Mouse (Mus musculus) kidney, postnatal 0 days (tissue): ENCODE data around the gene Klhl29. TPM values are rescaled to one million over a fixed set of nuclear protein-coding genes. Genes with fewer than 3 reads are reported as not detected.

Source experiments
- ATAC-seq: fragments of 200-750 bp; cut with Nextera tagmentation; replicated peaks from 2 replicates; pipeline ENCODE4 v1.8.0; 2017; ENCODE audit warnings: low read depth, moderate number of reproducible peaks, moderate TSS enrichment, moderate library complexity; ENCODE audit not compliant: low FRiP score
- DNase-seq: peaks from one replicate; pipeline ENCODE4 v3.0.0-alpha.2; 2016; ENCODE audit warnings: low spot score
- H3K27ac ChIP-seq: fragments of 300-500 bp; sonication (generic); 2 replicates; pipeline ENCODE4 v1.5.1; 2014; ENCODE audit warnings: mild to moderate bottlenecking
- H3K27me3 ChIP-seq: fragments of 300-500 bp; sonication (generic); 2 replicates; pipeline ENCODE4 v1.6.1; 2014; ENCODE audit warnings: low read length, mixed read lengths; ENCODE audit not compliant: insufficient read depth
- H3K36me3 ChIP-seq: fragments of 300-500 bp; sonication (generic); 2 replicates; pipeline ENCODE4 v1.6.1; 2014; ENCODE audit warnings: low read length, mixed read lengths; ENCODE audit not compliant: insufficient read depth
- H3K4me1 ChIP-seq: fragments of 300-500 bp; sonication (generic); replicated peaks from 2 replicates; pipeline ENCODE4 v1.6.1; 2014; ENCODE audit warnings: antibody characterized with exemption, low read length, mixed read lengths; ENCODE audit not compliant: insufficient read depth
- H3K4me2 ChIP-seq: fragments of 300-500 bp; sonication (generic); 2 replicates; pipeline ENCODE4 v1.6.1; 2014; ENCODE audit warnings: mild to moderate bottlenecking, low read length, moderate library complexity, mixed read lengths
- H3K4me3 ChIP-seq: fragments of 300-500 bp; sonication (generic); replicated peaks from 2 replicates; pipeline ENCODE4 v1.5.1; 2014; ENCODE audit warnings: low read depth, low read length
- H3K9ac ChIP-seq: fragments of 300-500 bp; sonication (generic); 2 replicates; pipeline ENCODE4 v1.6.1; 2014; ENCODE audit warnings: low read depth, low read length
- H3K9me3 ChIP-seq: fragments of 300-500 bp; sonication (generic); replicated peaks from 2 replicates; pipeline ENCODE4 v1.6.1; 2016; ENCODE audit warnings: low read length, inconsistent platforms, mixed read lengths
- CTCF ChIP-seq: IDR thresholded peaks from 2 replicates; pipeline ENCODE4 v1.5.1; 2016; ENCODE audit warnings: antibody characterized with exemption, low read depth, mild to moderate bottlenecking, moderate library complexity
- WGBS: fragments of 180-500 bp; shearing (Covaris S2); extraction: QIAGEN DNeasy Blood & Tissue Kit; methylation state at CpG from one replicate; pipeline ENCODE4 v1.1.7; 2014; 5-methylcytosine and 5-hydroxymethylcytosine counted together
- polyA plus RNA-seq: library from polyadenylated mRNA; unstranded; fragments of >200 nt; fragmentation: Nextera tagmentation; extraction: Ambion mirVana; gene quantifications from 2 replicates; pipeline ENCODE4 v1.2.1, GENCODE M21; 2015

The Klhl29 gene
- polyA plus RNA-seq, 1 experiment from 2014 or later: 0.30 TPM

DNA sequence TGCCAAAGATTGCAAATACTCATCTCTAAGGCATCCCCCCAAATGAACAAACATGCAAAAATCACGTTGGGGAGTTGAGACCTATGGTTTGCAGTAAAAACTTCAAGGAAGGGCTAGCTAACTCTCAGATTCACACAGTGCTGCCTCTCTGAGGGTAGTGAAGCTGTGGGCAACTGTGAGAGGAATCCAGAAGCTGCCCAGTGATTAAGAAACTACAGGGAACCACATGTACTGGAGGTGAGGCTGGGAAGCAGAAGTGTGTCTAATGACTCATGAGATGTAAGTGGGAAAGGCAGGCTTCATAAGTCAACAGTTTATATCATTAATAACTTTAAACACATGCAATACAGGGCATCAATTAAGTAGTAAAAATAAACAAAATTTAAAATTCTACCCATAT, 70.0 kb downstream of the Klhl29 start:
- DNase-seq (no peak), ATAC-seq (no peak)
- Histone ChIP-seq H3K27me3 (no peaks in the 10 kb centered on the region), H3K36me3 (no peaks in the 10 kb centered on the region), H3K4me3 (no peak overlapping the region), H3K9ac (no peak overlapping the region), H3K27ac (no peak overlapping the region), H3K4me1 (no peaks in the 10 kb centered on the region), H3K9me3 (no peaks in the 10 kb centered on the region), H3K4me2 (no peak overlapping the region)
- no peak for TF ChIP-seq CTCF
- WGBS: 48% methylated on average over 1 of the region's 1 CpGs

DNA sequence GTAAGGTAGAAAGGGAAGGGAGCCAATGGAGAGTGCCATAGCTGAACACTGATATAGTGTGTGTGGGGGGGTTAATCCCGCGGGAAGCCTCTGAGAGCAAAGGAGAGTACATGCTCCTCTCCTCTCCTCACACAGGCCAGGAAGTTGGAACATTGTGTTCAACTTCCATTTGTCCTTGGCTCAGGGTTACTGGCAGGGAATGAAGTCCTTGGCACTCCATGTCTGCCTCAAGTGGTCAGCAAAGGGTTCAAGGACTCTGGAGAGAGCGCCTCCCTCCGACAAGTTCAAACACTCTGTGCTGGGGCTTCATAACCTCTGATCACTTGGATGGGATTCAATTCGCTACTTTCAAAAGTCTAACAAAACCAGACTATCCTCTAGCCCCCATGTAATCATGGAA, 71.6 kb downstream of the Klhl29 start:
- no peaks in the 10 kb centered on the region for H3K4me1 ChIP-seq
- no peak for DNase-seq
- 84% methylated on average over 5 of the region's 5 CpGs for WGBS
- no peak overlapping the region for H3K9ac ChIP-seq
- H3K9me3 ChIP-seq: no peaks in the 10 kb centered on the region
- TF ChIP-seq CTCF: no peak
- no peak overlapping the region for H3K27ac ChIP-seq
- H3K4me3 ChIP-seq: no peak overlapping the region
- no peak overlapping the region for H3K4me2 ChIP-seq
- H3K36me3 ChIP-seq: no peaks in the 10 kb centered on the region
- no peaks in the 10 kb centered on the region for H3K27me3 ChIP-seq
- no peak for ATAC-seq

DNA sequence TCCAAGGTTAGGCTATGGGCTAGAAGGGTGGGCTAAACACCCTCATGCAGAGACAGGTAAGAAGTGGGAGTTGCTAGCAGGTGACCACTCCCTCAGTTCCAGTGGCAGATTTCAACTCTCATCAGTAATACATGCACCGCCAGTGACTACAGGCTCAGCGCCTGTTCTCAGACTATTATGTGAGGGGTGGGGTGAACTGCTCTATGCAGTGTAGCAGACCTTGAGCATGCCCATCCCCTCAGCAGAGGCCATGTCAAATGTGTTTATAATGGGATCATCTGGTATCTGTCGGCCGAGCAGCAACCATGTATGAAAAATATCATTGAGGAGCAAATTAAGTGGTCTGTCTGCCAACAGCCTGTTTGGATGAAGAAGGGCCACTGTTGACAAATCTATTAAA, 72.4 kb downstream of the Klhl29 start:
- no peak for ATAC-seq
- WGBS: 91% methylated on average over 4 of the region's 4 CpGs
- Histone ChIP-seq H3K27ac (no peak overlapping the region), H3K4me2 (no peak overlapping the region), H3K9ac (no peak overlapping the region), H3K36me3 (no peaks in the 10 kb centered on the region), H3K4me3 (no peak overlapping the region), H3K27me3 (no peaks in the 10 kb centered on the region), H3K9me3 (no peaks in the 10 kb centered on the region), H3K4me1 (no peaks in the 10 kb centered on the region)
- no peak for TF ChIP-seq CTCF
- DNase-seq: no peak

DNA sequence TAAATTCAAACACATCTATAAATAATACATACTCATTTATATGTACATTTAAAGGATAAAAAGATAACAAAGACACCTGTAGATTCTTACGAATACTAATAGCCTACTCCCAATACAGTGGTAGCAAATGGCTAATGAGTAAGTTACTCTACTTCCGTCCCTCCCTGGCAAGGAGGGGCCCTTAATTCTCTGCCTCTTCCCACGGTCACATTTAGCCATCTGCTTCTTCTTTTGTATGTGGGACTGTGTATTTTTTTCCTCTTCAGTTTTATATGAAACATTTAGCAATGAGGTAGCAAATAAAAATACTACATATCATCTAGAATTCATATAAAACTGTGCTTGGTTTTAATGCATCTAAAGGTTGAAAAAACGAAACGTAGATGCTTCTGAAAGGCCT, 73.6 kb downstream of the Klhl29 start:
- Histone ChIP-seq H3K27ac (no peak overlapping the region), H3K9ac (no peak overlapping the region), H3K4me2 (no peak overlapping the region), H3K4me1 (no peaks in the 10 kb centered on the region), H3K27me3 (no peaks in the 10 kb centered on the region), H3K9me3 (no peaks in the 10 kb centered on the region), H3K4me3 (no peak overlapping the region), H3K36me3 (no peaks in the 10 kb centered on the region)
- 60% methylated on average over 5 of the region's 5 CpGs for WGBS
- ATAC-seq (no peak), DNase-seq (no peak)
- no peak for TF ChIP-seq CTCF

DNA sequence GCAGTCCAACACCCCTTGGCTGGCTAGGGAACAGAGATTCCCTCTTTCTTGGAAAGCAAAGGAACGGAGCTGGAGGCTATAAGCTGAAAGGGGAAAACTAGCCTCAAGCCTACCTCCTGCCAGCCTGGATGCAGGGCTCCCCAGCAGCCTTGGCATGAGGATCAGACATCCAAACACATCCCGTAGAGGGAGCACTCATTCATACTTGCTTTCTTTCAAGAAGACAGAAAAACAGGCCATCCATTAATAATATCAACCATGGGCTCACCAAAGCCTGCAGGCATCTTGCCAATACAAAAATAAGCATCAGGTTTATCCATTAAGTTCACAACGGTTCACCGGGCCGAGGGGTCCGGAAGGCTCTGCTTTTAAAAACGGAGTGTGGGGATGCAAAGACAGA, 79.1 kb downstream of the Klhl29 start:
- no peak for TF ChIP-seq CTCF
- Histone ChIP-seq H3K4me2 (no peak overlapping the region), H3K9ac (no peak overlapping the region), H3K27ac (no peak overlapping the region), H3K36me3 (no peaks in the 10 kb centered on the region), H3K4me1 (no peaks in the 10 kb centered on the region), H3K27me3 (no peaks in the 10 kb centered on the region), H3K9me3 (no peaks in the 10 kb centered on the region), H3K4me3 (no peak overlapping the region)
- ATAC-seq (no peak), DNase-seq (no peak)
- WGBS: 74% methylated on average over 7 of the region's 7 CpGs

DNA sequence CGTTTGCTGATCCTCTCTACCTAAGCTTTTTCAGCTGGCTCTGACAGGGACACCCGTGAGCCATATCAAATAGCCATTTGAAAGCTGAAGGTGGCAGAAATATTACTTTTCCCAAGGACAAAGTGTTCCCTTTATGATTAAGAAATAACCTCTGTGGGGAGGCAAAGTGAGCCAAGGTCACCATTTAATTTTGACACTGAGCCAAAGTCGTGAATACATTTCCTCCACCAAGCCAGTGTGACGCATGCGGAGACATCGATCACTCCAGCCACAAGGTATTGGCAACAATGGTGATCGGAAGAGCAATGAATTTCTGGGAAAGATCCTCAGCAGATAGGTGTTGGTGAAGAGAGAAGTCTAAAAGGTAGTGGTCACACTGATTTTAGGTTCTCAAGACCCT, 83.2 kb downstream of the Klhl29 start:
- H3K9ac ChIP-seq: no peak overlapping the region
- H3K4me1 ChIP-seq: no peaks in the 10 kb centered on the region
- 76% methylated on average over 7 of the region's 7 CpGs for WGBS

DNA sequence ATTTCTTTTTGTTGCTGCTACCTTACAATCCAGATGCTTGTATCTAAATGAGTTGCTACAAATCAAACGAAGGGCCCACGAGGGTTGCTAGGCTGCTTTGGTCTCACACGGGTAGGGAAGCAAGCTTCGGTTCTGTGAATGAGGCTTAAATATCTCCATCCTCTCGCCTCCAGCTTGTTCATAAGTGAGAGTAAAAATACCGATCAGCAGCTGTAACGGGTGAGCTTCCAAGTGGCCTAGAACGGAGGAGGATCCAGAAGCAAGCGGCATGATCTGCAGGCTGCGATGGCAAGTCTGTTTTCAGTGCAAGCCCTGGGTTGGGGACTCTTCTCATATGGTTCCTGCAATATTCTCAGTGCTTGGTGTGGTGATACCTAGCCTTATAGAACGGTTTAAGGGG, 89.9 kb downstream of the Klhl29 start:
- H3K4me2 ChIP-seq: no peak overlapping the region
- WGBS: 85% methylated on average over 11 of the region's 11 CpGs

More for the DNA sequence above, 83.2 kb downstream of the Klhl29 start:
- ATAC-seq (no peak), DNase-seq (no peak)
- H3K4me2 ChIP-seq: no peak overlapping the region
- H3K27me3 ChIP-seq: no peaks in the 10 kb centered on the region
- H3K4me3 ChIP-seq: no peak overlapping the region
- H3K36me3 ChIP-seq: no peaks in the 10 kb centered on the region
- H3K27ac ChIP-seq: no peak overlapping the region
- no peak for TF ChIP-seq CTCF
- no peaks in the 10 kb centered on the region for H3K9me3 ChIP-seq

More for the DNA sequence above, 89.9 kb downstream of the Klhl29 start:
- H3K36me3 ChIP-seq: no peaks in the 10 kb centered on the region
- H3K9me3 ChIP-seq: no peaks in the 10 kb centered on the region
- H3K4me3 ChIP-seq: no peak overlapping the region
- no peak overlapping the region for H3K27ac ChIP-seq
- H3K27me3 ChIP-seq: no peaks in the 10 kb centered on the region
- no peak overlapping the region for H3K9ac ChIP-seq
- DNase-seq (no peak), ATAC-seq (no peak)
- TF ChIP-seq CTCF: no peak
- H3K4me1 ChIP-seq: no peaks in the 10 kb centered on the region
